Mouse (Mus musculus) midbrain, embryonic 10.5 days (tissue): Measurements from ENCODE around the gene Gm1043. TPM values are rescaled to one million over a fixed set of nuclear protein-coding genes. Genes with fewer than 3 reads are reported as not detected.

Source experiments
- DNase-seq: peaks from one replicate; pipeline ENCODE4 v3.0.0-alpha.2; 2017; ENCODE audit warnings: low spot score
- H3K27ac ChIP-seq: fragments of 300-500 bp; sonication (generic); replicated peaks from 2 replicates; pipeline ENCODE4 v1.5.1; 2016; ENCODE audit warnings: mild to moderate bottlenecking
- H3K27me3 ChIP-seq: fragments of 300-500 bp; sonication (generic); 2 replicates; pipeline ENCODE4 v1.6.1; 2016; ENCODE audit warnings: low read depth, mild to moderate bottlenecking; ENCODE audit not compliant: poor library complexity, severe bottlenecking
- H3K36me3 ChIP-seq: fragments of 300-500 bp; sonication (generic); 2 replicates; pipeline ENCODE4 v1.6.1; 2016; ENCODE audit warnings: mild to moderate bottlenecking, moderate library complexity
- H3K4me1 ChIP-seq: fragments of 300-500 bp; sonication (generic); 2 replicates; pipeline ENCODE4 v1.6.1; 2016
- H3K4me3 ChIP-seq: fragments of 300-500 bp; sonication (generic); 2 replicates; pipeline ENCODE4 v1.5.1; 2016; ENCODE audit warnings: mild to moderate bottlenecking, moderate library complexity
- H3K9me3 ChIP-seq: fragments of 300-500 bp; sonication (generic); replicated peaks from 2 replicates; pipeline ENCODE4 v1.6.1; 2016; ENCODE audit warnings: mild to moderate bottlenecking
- WGBS: fragments of 180-500 bp; shearing (Covaris S2); methylation state at CpG from one replicate; pipeline ENCODE4 v1.1.7; 2016; 5-methylcytosine and 5-hydroxymethylcytosine counted together
- polyA plus RNA-seq: library from polyadenylated mRNA; unstranded; fragments of >200 nt; fragmentation: Nextera tagmentation; extraction: Ambion mirVana; gene quantifications from 2 replicates; pipeline ENCODE4 v1.2.1, GENCODE M21; 2016

Gm1043 gene
- polyA plus RNA-seq, 1 experiment from 2014 or later = 0.01 TPM

DNA sequence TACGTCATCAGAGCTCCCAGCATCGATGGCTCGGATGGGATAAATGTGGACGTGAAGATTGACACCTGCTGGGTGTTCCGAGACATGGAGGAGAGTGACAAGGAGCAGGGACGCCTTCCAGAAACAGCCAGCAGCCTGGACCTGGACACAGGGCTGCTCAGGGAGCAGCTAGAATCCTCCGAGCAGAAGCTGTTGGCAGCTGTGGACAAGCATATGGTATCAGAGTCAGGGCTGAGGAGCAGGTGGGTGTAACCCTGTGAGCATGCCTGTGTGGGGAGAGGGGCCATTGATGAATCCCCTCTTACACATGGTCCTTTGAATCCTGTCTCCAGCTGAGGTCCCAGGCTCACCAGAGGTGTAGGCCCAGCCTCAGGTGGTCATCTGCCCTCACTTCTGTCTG lies 69.3 kb downstream of the Gm1043 start:
- H3K36me3 ChIP-seq = no peaks in the 10 kb centered on the region
- no peaks in the 10 kb centered on the region for H3K9me3 ChIP-seq
- no peak overlapping the region for H3K4me3 ChIP-seq

GRCm38 (mm10) chr5:37158408-37158807 lies 73.2 kb downstream of the Gm1043 start:
- Histone ChIP-seq H3K27ac (no peak overlapping the region), H3K4me1 (peaks cover 8% of the 10 kb centered on the region), H3K9me3 (no peaks in the 10 kb centered on the region), H3K36me3 (no peaks in the 10 kb centered on the region), H3K4me3 (no peak overlapping the region), H3K27me3 (peaks cover 40% of the 10 kb centered on the region)
- 86% methylated on average over 7 of the region's 7 CpGs for WGBS
- DNase-seq = no peak

More for the DNA sequence above, 69.3 kb downstream of the Gm1043 start:
- no peak overlapping the region for H3K27ac ChIP-seq
- no peaks in the 10 kb centered on the region for H3K4me1 ChIP-seq
- peaks cover under 1% of the 10 kb centered on the region; the same call in 1 of the 2 replicates for H3K27me3 ChIP-seq
- 87% methylated on average over 7 of the region's 7 CpGs for WGBS
- DNase-seq = no peak

GRCm38 (mm10) chr5:37162871-37163781 lies 78.0 kb downstream of the Gm1043 start:
- Histone ChIP-seq H3K36me3 (no peaks in the 10 kb centered on the region), H3K9me3 (no peaks in the 10 kb centered on the region), H3K4me3 (peak overlapping the region; percentile 62), H3K27me3 (peaks cover 66% of the 10 kb centered on the region), H3K4me1 (peaks cover 12% of the 10 kb centered on the region), H3K27ac (peak overlapping the region; percentile 71)
- 6% methylated on average over 74 of the region's 75 CpGs for WGBS
- peak; percentile 79 for DNase-seq

DNA sequence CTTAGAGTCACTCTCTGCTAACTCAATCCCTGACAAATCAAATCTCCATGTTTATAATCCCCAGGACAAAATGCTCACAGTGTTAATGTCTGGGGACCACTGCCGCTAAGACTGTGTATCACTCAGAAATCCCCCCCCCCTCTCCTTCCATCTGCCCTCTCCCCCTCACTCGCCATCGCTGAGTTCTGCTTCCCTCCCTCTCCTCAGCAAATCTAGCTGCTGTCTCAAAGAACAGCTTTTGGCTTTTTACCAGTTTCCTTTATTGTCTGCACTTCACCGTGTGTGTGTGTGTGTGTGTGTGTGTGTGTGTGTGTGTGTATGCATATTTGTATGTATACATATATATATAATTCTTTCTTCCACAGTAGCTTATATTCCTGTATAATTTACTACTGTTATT lies 91.3 kb downstream of the Gm1043 start:
- no peak overlapping the region for H3K4me3 ChIP-seq
- no peaks in the 10 kb centered on the region for H3K27me3 ChIP-seq
- no peaks in the 10 kb centered on the region for H3K36me3 ChIP-seq
- H3K9me3 ChIP-seq = no peaks in the 10 kb centered on the region
- DNase-seq = no peak
- WGBS = 74% methylated on average over 4 of the region's 4 CpGs
- no peak overlapping the region for H3K27ac ChIP-seq
- no peaks in the 10 kb centered on the region for H3K4me1 ChIP-seq

GRCm38 (mm10) chr5:37177061-37177460 lies 91.9 kb downstream of the Gm1043 start:
- 83% methylated on average over 7 of the region's 7 CpGs for WGBS
- DNase-seq = no peak

GRCm38 (mm10) chr5:37178811-37179210 lies 93.6 kb downstream of the Gm1043 start:
- no peak for DNase-seq
- Histone ChIP-seq H3K9me3 (no peaks in the 10 kb centered on the region), H3K4me3 (no peak overlapping the region), H3K4me1 (no peaks in the 10 kb centered on the region), H3K27ac (no peak overlapping the region), H3K36me3 (no peaks in the 10 kb centered on the region), H3K27me3 (no peaks in the 10 kb centered on the region)
- WGBS = 75% methylated on average over 4 of the region's 4 CpGs

More at GRCm38 (mm10) chr5:37177061-37177460, 91.9 kb downstream of the Gm1043 start:
- H3K9me3 ChIP-seq = no peaks in the 10 kb centered on the region
- H3K4me3 ChIP-seq = no peak overlapping the region
- H3K27me3 ChIP-seq = no peaks in the 10 kb centered on the region
- no peaks in the 10 kb centered on the region for H3K36me3 ChIP-seq
- H3K4me1 ChIP-seq = no peaks in the 10 kb centered on the region
- no peak overlapping the region for H3K27ac ChIP-seq

DNA sequence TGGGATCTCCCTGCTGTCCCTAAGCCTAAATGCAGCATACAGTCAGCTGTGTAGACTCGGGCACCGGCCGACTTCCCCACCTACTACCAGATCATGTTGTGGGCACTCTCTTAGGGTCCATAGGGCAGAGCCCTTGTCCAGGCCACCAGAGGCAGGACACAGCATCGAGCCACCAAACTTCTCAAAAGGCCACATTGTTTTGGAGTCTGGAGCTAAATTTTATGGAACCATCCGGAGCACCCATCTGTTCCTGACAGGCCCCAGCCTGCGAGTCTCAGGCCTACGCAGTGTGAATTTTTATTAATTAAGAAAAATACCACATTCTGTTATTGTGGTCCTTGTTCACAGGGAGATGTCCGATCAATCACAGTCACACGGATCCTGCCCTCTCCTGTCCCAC lies 94.7 kb downstream of the Gm1043 start:
- Histone ChIP-seq H3K27me3 (no peaks in the 10 kb centered on the region), H3K4me1 (no peaks in the 10 kb centered on the region), H3K27ac (no peak overlapping the region), H3K9me3 (no peaks in the 10 kb centered on the region), H3K4me3 (no peak overlapping the region), H3K36me3 (no peaks in the 10 kb centered on the region)
- 94% methylated on average over 9 of the region's 9 CpGs for WGBS
- no peak for DNase-seq

- Histone ChIP-seq H3K36me3 (no peaks in the 10 kb centered on the region), H3K4me1 (no peaks in the 10 kb centered on the region), H3K27ac (no peak overlapping the region), H3K4me3 (no peak overlapping the region), H3K27me3 (no peaks in the 10 kb centered on the region), H3K9me3 (no peaks in the 10 kb centered on the region)
- WGBS = 57% methylated on average over 1 of the region's 1 CpGs
- DNase-seq = no peak
Measured at GRCm38 (mm10) chr5:37180624-37181023, 95.5 kb downstream of the Gm1043 start.

DNA sequence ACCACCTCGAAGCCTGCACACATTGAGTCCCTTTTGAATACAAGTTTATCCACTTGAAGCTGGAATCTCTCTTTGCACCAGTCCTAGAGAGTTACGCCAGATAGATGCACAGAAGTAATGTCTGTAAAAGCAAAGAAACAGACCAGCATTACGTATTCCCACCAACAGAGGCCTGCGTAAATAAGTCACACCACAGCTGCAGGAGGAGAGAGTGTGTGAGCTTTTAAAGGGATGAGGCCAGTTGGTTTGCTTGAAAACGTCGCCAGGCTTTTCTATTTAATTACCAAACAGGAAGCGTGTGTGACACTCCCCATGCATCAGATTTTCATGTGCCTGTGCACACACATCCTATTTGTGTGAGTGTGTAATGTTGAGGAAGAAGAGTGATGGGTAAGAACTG lies 99.4 kb downstream of the Gm1043 start:
- no peaks in the 10 kb centered on the region for H3K36me3 ChIP-seq
- WGBS = 74% methylated on average over 7 of the region's 7 CpGs
- H3K27me3 ChIP-seq = no peaks in the 10 kb centered on the region
- no peaks in the 10 kb centered on the region for H3K9me3 ChIP-seq
- H3K27ac ChIP-seq = no peak overlapping the region
- DNase-seq = no peak
- H3K4me1 ChIP-seq = no peaks in the 10 kb centered on the region
- no peak overlapping the region for H3K4me3 ChIP-seq

GRCm38 (mm10) chr5:37190378-37190777 lies 105.2 kb downstream of the Gm1043 start:
- no peaks in the 10 kb centered on the region for H3K9me3 ChIP-seq
- DNase-seq = no peak
- H3K4me1 ChIP-seq = no peaks in the 10 kb centered on the region
- WGBS = 82% methylated on average over 5 of the region's 5 CpGs
- H3K27ac ChIP-seq = no peak overlapping the region
- H3K27me3 ChIP-seq = no peaks in the 10 kb centered on the region
- no peaks in the 10 kb centered on the region for H3K36me3 ChIP-seq
- H3K4me3 ChIP-seq = no peak overlapping the region

- Histone ChIP-seq H3K4me1 (peaks cover 7% of the 10 kb centered on the region), H3K27ac (no peak overlapping the region), H3K9me3 (no peaks in the 10 kb centered on the region), H3K27me3 (no peaks in the 10 kb centered on the region), H3K4me3 (no peak overlapping the region), H3K36me3 (no peaks in the 10 kb centered on the region)
- DNase-seq = no peak
- 89% methylated on average over 8 of the region's 8 CpGs for WGBS
Measured at GRCm38 (mm10) chr5:37196196-37196595, 111.0 kb downstream of the Gm1043 start.

DNA sequence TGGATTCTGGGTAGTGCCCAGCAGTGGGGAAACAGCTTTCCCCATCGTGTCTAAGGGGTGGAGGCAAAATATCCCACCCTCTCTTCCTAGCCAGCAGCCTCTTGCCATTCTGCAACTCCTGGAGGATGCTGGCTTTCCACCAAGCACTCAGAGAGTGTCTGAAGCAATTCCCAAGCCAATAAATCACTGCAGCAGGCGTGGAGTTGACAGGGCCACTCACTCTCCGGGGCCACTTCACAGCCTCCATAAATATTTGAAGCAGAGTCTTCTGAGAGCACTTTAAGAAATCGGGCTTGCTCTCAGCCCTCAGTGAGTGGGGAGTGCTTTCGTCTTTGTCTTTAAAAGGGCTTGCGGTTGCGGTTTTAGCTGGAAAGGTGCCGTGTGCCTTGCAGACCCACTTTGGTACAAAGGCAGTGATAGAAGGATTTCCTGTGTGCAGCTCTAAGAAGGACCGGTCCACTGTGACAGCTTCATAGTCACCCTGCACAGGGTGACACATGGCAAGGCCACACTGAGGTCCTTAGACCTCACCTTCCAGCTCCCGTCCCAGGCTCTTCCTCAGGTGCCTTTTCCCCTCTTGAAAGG lies 111.6 kb downstream of the Gm1043 start:
- Histone ChIP-seq H3K27me3 (no peaks in the 10 kb centered on the region), H3K27ac (no peak overlapping the region), H3K36me3 (no peaks in the 10 kb centered on the region), H3K4me1 (peaks cover 7% of the 10 kb centered on the region), H3K4me3 (no peak overlapping the region), H3K9me3 (no peaks in the 10 kb centered on the region)
- WGBS = 84% methylated on average over 10 of the region's 10 CpGs
- DNase-seq = no peak

DNA sequence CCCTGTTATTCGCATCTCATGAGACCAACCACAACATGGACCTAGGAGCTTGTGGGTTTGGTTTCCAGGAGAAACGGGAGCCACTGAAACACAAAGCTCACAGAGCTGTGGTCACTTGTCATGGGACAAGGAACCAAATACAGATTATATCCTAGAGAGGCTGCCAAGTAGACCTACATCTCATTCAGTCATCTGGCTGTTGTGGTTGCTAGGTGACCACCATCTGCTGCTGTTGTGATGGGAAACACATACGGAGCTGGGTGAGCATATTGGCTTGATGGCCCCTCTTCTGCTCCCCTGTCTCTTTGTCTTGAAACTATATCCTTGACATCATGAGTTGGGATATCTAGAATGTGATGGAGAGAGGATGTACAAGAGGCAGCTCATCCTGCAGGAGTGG lies 112.3 kb downstream of the Gm1043 start:
- Histone ChIP-seq H3K9me3 (no peaks in the 10 kb centered on the region), H3K27me3 (no peaks in the 10 kb centered on the region), H3K36me3 (no peaks in the 10 kb centered on the region), H3K4me3 (no peak overlapping the region), H3K4me1 (peaks cover 12% of the 10 kb centered on the region), H3K27ac (no peak overlapping the region)
- DNase-seq = no peak
- WGBS = 88% methylated on average over 3 of the region's 3 CpGs
